Mouse (Mus musculus): ENCODE measurements around the gene Wapl.

- TF ChIP-seq CTCF (IDR thresholded peaks at IDR 0.05; ENCODE audit: insufficient read depth, low read length) (no peak), POLR2A (IDR thresholded peaks at IDR 0.05; ENCODE audit: borderline replicate concordance, extremely low read depth, low read depth, low read length) (no peak)
Measured at GRCm38 (mm10) chr14:34772132-34772531, 98.4 kb downstream of the Wapl start.
